Mouse (Mus musculus) liver, embryonic 14.5 days (tissue): Measurements from ENCODE around the gene Xrcc4. TPM values are rescaled to one million over a fixed set of nuclear protein-coding genes. Genes with fewer than 3 reads are reported as not detected.

Experiments
- ATAC-seq: fragments of 200-750 bp; cut with Nextera tagmentation; 2 replicates; pipeline ENCODE4 v1.8.0; 2017; ENCODE audit warnings: moderate number of reproducible peaks, mild to moderate bottlenecking, moderate library complexity; ENCODE audit not compliant: insufficient read depth
- DNase-seq, 3 experiments: peaks; one replicate each; pipeline ENCODE4 v3.0.0-alpha.2; 2012 to 2013; ENCODE audit warnings: low read depth in 3 of 3, low spot score in 3 of 3
- H3K27ac ChIP-seq: fragments of 300-500 bp; sonication (generic); 2 replicates; pipeline ENCODE4 v1.5.1; 2014; ENCODE audit warnings: moderate library complexity, mild to moderate bottlenecking, control low read depth, inconsistent platforms
- H3K27me3 ChIP-seq: fragments of 300-500 bp; sonication (generic); 2 replicates; pipeline ENCODE4 v1.6.1; 2014; ENCODE audit warnings: mild to moderate bottlenecking, low read length, moderate library complexity; ENCODE audit not compliant: control insufficient read depth, insufficient read depth
- H3K36me3 ChIP-seq: fragments of 300-500 bp; sonication (generic); replicated peaks from 2 replicates; pipeline ENCODE4 v1.6.1; 2014; ENCODE audit warnings: low read depth; ENCODE audit not compliant: control insufficient read depth, insufficient read depth
- H3K4me1 ChIP-seq, 2 experiments: fragments of 200-500 bp in 1 of 2; fragments of 300-500 bp in 1 of 2; sonication (generic) in 1 of 2; replicated peaks; 2 replicates each; pipeline ENCODE4 v1.6.1; 2012 to 2014; ENCODE audit warnings: antibody characterized with exemption in 1 of 2, inconsistent platforms in 1 of 2, low read length in 1 of 2; ENCODE audit not compliant: control insufficient read depth in 2 of 2, insufficient read depth in 2 of 2
- H3K4me2 ChIP-seq: fragments of 300-500 bp; sonication (generic); 2 replicates; pipeline ENCODE4 v1.6.1; 2014; ENCODE audit warnings: low read depth, mild to moderate bottlenecking, control low read depth, moderate library complexity
- H3K4me3 ChIP-seq, 2 experiments: fragments of 200-500 bp in 1 of 2; fragments of 300-500 bp in 1 of 2; sonication (generic) in 1 of 2; 2 replicates each; pipeline ENCODE4 v1.5.1; 2012 to 2014; ENCODE audit warnings: low read depth in 2 of 2, low read length in 2 of 2, mild to moderate bottlenecking in 2 of 2, control low read depth in 1 of 2, inconsistent platforms in 1 of 2, moderate library complexity in 1 of 2; ENCODE audit not compliant: insufficient read depth in 1 of 2
- H3K9ac ChIP-seq: fragments of 300-500 bp; sonication (generic); replicated peaks from 2 replicates; pipeline ENCODE4 v1.6.1; 2014; ENCODE audit warnings: mild to moderate bottlenecking, control low read depth, moderate library complexity
- H3K9me3 ChIP-seq: fragments of 300-500 bp; sonication (generic); 2 replicates; pipeline ENCODE4 v1.6.1; 2016; ENCODE audit warnings: low read length, mixed read lengths; ENCODE audit not compliant: control insufficient read depth
- CTCF ChIP-seq: IDR thresholded peaks from 2 replicates; pipeline ENCODE4 v1.5.1; 2016; ENCODE audit warnings: antibody characterized with exemption, low read depth, control low read depth
- EP300 ChIP-seq: IDR thresholded peaks from 2 replicates; pipeline ENCODE4 v1.6.1; 2016; ENCODE audit warnings: antibody characterized with exemption, low read depth
- WGBS: fragments of 180-500 bp; shearing (Covaris S2); extraction: QIAGEN DNeasy Blood & Tissue Kit; methylation state at CpG from one replicate; pipeline ENCODE4 v1.1.7; 2014; ENCODE audit not compliant: insufficient replicate concordance; 5-methylcytosine and 5-hydroxymethylcytosine counted together
- polyA plus RNA-seq, 2 experiments: library from polyadenylated mRNA; depleted of rRNA in 1 of 2; stranded (reverse) in 1 of 2; unstranded in 1 of 2; fragments of >200 nt; fragmentation: Nextera tagmentation in 1 of 2; extraction: Ambion mirVana in 1 of 2; gene quantifications; 2 replicates each; pipeline versions ENCODE4 v1.2.1 to v1.2.3; 2012 to 2014

Xrcc4 gene
- polyA plus RNA-seq, 2 experiments: 2.6 to 5.8 TPM

DNA sequence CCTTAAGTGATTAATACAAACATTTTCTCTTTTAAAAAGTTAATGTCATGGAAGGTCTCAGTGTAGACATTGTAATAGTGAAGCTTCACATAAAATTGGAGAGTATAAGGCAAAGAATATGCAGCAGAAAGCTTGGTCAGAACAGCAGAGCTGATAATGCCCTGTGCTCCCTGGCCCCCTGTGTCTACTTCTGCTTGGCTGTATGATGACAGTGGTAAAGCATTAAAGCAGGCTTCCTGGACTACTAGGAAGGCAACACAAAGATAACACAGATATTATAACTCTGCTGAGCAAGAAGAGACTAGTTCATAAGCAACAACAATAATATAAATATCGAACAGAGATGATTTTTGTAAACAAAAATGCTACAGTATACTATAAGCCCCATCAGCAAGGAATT, 199.2 kb downstream of the Xrcc4 start:
- no peaks in the 10 kb centered on the region for H3K36me3 ChIP-seq
- no peak overlapping the region for H3K4me2 ChIP-seq
- H3K4me3 ChIP-seq: no peak overlapping the region
- no peaks in the 10 kb centered on the region for H3K27me3 ChIP-seq
- H3K9ac ChIP-seq: no peak overlapping the region
- DNase-seq: no peak
- ATAC-seq: no peak
- WGBS: 43% methylated on average over 1 of the region's 1 CpGs
- TF ChIP-seq EP300 (no peak), CTCF (no peak)
- peaks cover 0 to 2% of the 10 kb centered on the region in 2 experiments; a peak in 1 of 4 replicates for H3K4me1 ChIP-seq
- no peaks in the 10 kb centered on the region for H3K9me3 ChIP-seq
- H3K27ac ChIP-seq: no peak overlapping the region

DNA sequence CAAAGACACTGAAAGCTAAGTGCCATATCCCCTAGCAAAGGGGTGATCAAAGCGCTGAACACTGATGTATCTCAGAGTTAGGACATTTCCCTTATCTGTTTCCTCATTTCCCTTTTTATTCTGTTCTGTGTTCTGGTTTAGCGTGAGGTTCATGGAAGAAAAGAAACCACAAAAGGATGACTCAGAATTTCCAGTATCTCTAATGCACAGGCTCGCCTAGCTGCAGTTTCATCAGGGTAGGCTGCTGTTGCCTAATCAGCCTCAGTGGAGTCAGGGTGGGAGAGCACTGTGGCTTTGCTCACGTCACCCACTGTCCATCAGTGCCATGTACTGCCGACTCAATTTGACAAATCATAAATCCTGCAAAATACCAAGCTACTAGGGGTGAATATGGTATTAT, 200.3 kb downstream of the Xrcc4 start:
- DNase-seq (peak; percentile 20 to 61 (median 31)), ATAC-seq (peak; percentile 83)
- H3K4me3 ChIP-seq: no peak overlapping the region
- TF ChIP-seq EP300 (peak; percentile 47), CTCF (no peak)
- 7% methylated on average over 5 of the region's 5 CpGs for WGBS
- H3K9ac ChIP-seq: no peak overlapping the region
- H3K9me3 ChIP-seq: no peaks in the 10 kb centered on the region
- H3K4me2 ChIP-seq: no peak overlapping the region
- no peak overlapping the region for H3K27ac ChIP-seq
- H3K4me1 ChIP-seq: peaks cover 0 to 2% of the 10 kb centered on the region in 2 experiments; a peak in 1 of 4 replicates
- no peaks in the 10 kb centered on the region for H3K27me3 ChIP-seq
- H3K36me3 ChIP-seq: no peaks in the 10 kb centered on the region

DNA sequence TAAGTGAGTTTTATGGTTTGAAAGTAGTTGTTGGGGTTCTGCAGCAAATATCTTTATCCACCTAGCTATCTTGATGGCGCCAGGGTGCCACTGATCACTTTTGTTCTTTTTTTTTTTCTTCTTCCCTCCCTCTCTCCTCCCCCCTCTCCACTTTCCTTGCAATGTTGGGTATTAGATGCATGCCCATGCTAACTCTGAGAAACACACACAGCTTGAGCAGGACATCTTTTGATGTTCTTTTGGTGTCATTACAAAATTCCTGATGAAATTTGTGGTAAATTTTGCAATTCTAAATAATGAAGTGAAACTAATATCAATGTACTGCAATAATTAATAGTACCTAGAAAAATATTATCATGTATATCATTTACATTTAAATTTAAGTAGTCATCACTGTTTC, 205.9 kb downstream of the Xrcc4 start:
- Histone ChIP-seq H3K36me3 (no peaks in the 10 kb centered on the region), H3K27ac (no peak overlapping the region), H3K9me3 (no peaks in the 10 kb centered on the region), H3K4me2 (no peak overlapping the region), H3K27me3 (no peaks in the 10 kb centered on the region), H3K9ac (no peak overlapping the region), H3K4me1 (no peaks in the 10 kb centered on the region), H3K4me3 (no peak overlapping the region)
- DNase-seq: no peak
- WGBS: 63% methylated on average over 1 of the region's 1 CpGs
- no peak for ATAC-seq
- TF ChIP-seq EP300 (no peak), CTCF (no peak)

DNA sequence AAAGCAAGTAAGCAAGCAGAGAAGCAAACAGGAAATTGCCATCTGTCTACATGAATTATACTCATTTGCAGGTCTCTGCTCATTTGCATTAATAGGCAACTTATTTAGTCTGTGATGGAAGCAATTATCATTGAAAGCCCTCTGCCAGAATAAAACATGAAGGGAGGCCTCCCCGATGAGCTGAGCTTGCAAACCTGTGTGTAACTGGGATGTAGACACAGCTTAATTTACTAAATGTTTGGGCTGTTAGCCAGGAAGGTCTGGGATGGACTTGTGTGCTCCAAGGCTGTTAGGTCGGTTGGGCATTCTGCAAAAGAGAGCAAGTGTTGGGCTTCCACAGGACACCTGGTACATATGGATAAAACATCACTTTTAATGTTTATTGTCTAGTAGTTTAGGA, 208.1 kb downstream of the Xrcc4 start:
- Histone ChIP-seq H3K4me1 (no peaks in the 10 kb centered on the region), H3K27ac (no peak overlapping the region), H3K4me3 (no peak overlapping the region), H3K9ac (no peak overlapping the region), H3K27me3 (no peaks in the 10 kb centered on the region), H3K9me3 (no peaks in the 10 kb centered on the region), H3K4me2 (no peak overlapping the region), H3K36me3 (no peaks in the 10 kb centered on the region)
- ATAC-seq (no peak), DNase-seq (no peak)
- 64% methylated on average over 2 of the region's 2 CpGs for WGBS
- no peak for TF ChIP-seq EP300

DNA sequence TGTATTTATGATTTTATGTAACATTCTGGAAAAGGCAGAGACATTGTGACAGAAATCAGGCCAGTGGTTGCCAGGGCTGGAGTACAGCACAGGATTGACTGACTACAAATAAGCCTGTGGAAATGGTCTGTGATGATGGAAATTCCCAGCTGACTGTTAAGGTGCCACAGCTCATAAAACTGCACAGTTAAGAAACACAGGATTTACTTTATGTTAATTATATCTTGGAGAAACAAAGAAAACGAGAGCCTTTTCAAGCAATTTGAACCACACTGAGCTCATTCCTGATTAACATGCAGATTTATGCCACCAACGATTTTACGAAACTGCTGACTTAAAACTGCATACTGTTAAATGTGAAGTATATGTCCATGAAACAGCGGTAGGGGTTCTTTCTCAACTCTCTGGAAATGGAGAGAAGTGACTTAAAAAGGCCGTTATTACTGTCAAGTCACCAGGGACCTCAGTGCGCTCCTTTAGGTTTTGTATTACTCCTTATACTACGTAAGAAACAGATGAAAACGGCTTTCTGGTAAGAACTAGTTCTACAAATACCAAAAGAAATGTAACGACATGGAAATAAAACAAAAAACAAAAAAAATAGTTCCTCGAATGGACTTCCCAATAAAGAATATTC, 210.5 kb downstream of the Xrcc4 start:
- TF ChIP-seq EP300: no peak
- TF ChIP-seq CTCF: no peak
- no peaks in the 10 kb centered on the region for H3K27me3 ChIP-seq
- WGBS: 76% methylated on average over 10 of the region's 10 CpGs
- no peak overlapping the region for H3K4me2 ChIP-seq
- H3K4me3 ChIP-seq: no peak overlapping the region
- H3K4me1 ChIP-seq: no peaks in the 10 kb centered on the region; a peak in 1 of 4 replicates
- no peaks in the 10 kb centered on the region for H3K9me3 ChIP-seq
- H3K9ac ChIP-seq: no peak overlapping the region
- H3K27ac ChIP-seq: no peak overlapping the region
- DNase-seq: no peak
- no peak for ATAC-seq
- H3K36me3 ChIP-seq: no peaks in the 10 kb centered on the region
